In genomic region chr3:101929105-101929876, GRCm38 (mm10) we compare ENCODE assay signal across 12 mouse cellular contexts. TPM values are rescaled to one million over a fixed set of nuclear protein-coding genes. Genes with fewer than 3 reads are reported as not detected.
A peak's percentile ranks its signal among the peaks of the same experiment; 100 is the strongest.
DNase-seq lines count a peak whose midpoint lies in the region; ATAC-seq lines count a peak whose summit lies in the region.
"Had no signal": no experiment of that assay in that cellular context is flagged by ENCODE, and none has a peak within 500 bp of the region (broad histone marks: within the 10 kb centered on the region; RNA-seq: fewer than 3 reads in every experiment).

No protein-coding gene starts in this region.

- H3K27ac ChIP-seq in limb, embryonic 11.5 days (replicated peaks; ENCODE audit: low read depth, low read length) = no peak overlapping the region
- H3K27ac ChIP-seq: limb, embryonic 15.5 days had no signal

- WGBS in limb, embryonic 11.5 days = 33% methylated on average over 4 of the region's 4 CpGs

- no peaks in the 10 kb centered on the region for H3K9me3 ChIP-seq in limb, embryonic 11.5 days (ENCODE audit: control insufficient read depth, low read length)
- H3K9me3 ChIP-seq: limb, embryonic 15.5 days had no signal

- peaks cover 8% of the 10 kb centered on the region; the same call in 1 of the 2 replicates for H3K4me1 ChIP-seq in limb, embryonic 11.5 days (ENCODE audit: control insufficient read depth, insufficient read depth, low read length)

- DNase-seq in embryo, embryonic 10 days (ENCODE audit: low spot score) = peak; percentile 19
- DNase-seq in embryo, embryonic 9.5 days (ENCODE audit: extremely low spot score) = no peak
- DNase-seq in Muller cell, postnatal 12 days (ENCODE audit: inconsistent ontology term) = peak; percentile 12
- peak; percentile 44 for DNase-seq in embryo, embryonic 10.5 days (ENCODE audit: low spot score)
- DNase-seq in limb, embryonic 11.5 days (ENCODE audit: low spot score) = peak; percentile 60
- DNase-seq in c-Kit-positive CD71-positive TER-119-positive erythroid progenitor cells, embryonic 14.5 days (ENCODE audit: low spot score) = no peak
- no peak for DNase-seq in heart, adult 11 months
- DNase-seq: heart, postnatal 14 days; kidney, postnatal 36 days had no signal

- no peak overlapping the region for H3K4me3 ChIP-seq in limb, embryonic 11.5 days (ENCODE audit: low read depth, low read length)
- H3K4me3 ChIP-seq: limb, embryonic 15.5 days had no signal

- no peak overlapping the region for H3K4me2 ChIP-seq in limb, embryonic 11.5 days (ENCODE audit: low read depth, severe bottlenecking)
- H3K4me2 ChIP-seq: limb, embryonic 15.5 days had no signal

- H3K9ac ChIP-seq in limb, embryonic 11.5 days (ENCODE audit: low read length) = no peak overlapping the region
- H3K9ac ChIP-seq: limb, embryonic 15.5 days had no signal

- H3K27me3 ChIP-seq in limb, embryonic 11.5 days (ENCODE audit: control insufficient read depth, insufficient read depth, low read length) = no peaks in the 10 kb centered on the region
- H3K27me3 ChIP-seq: limb, embryonic 15.5 days; Patski had no signal

- ATAC-seq in limb, embryonic 11.5 days (ENCODE audit: insufficient number of reproducible peaks, low FRiP score, low TSS enrichment, low read depth) = no peak
- ATAC-seq in activated CD4-positive, CD25-positive, alpha-beta regulatory T cell, adult 4 months = no peak
- ATAC-seq: Patski had no signal

- no peaks in the 10 kb centered on the region for H3K36me3 ChIP-seq in limb, embryonic 11.5 days (ENCODE audit: control insufficient read depth, insufficient read depth, low read length)
- H3K36me3 ChIP-seq: limb, embryonic 15.5 days had no signal

RNA-seq across cellular contexts. Expression of gene Slc22a15, which starts 5.0 kb away (rescaled TPM):
- polyA plus RNA-seq in limb, embryonic 11.5 days (2014; fragmentation: Nextera tagmentation; extraction: Ambion mirVana) = 3.2 and 3.3 TPM in 2 replicates
- polyA plus RNA-seq in activated CD4-positive, CD25-positive, alpha-beta regulatory T cell, adult 4 months (2017; shearing (Covaris generic)) = 10 to 100 TPM in 1 of 2 experiments, 1 to 10 TPM in 1; 7.5 to 21.7 TPM

Comparison
In these comparisons a context has a peak if more than half of its experiments do, and no peak if none do; other contexts are left out.
1. DNase-seq: peak in embryo, embryonic 10 days (single experiment), Muller cell, postnatal 12 days (single experiment), embryo, embryonic 10.5 days (single experiment) and limb, embryonic 11.5 days (single experiment); none in embryo, embryonic 9.5 days (single experiment), c-Kit-positive CD71-positive TER-119-positive erythroid progenitor cells, embryonic 14.5 days (single experiment) and heart, adult 11 months (single experiment).